Mouse (Mus musculus) c-Kit-positive CD71-positive TER-119-negative erythroid progenitor cells, embryonic 14.5 days (primary cell): ENCODE data around the gene Pik3ap1.
"Not testable (repeated sequence)": the region's sequence is repeated elsewhere in the genome, so short reads cannot be mapped to it uniquely, and the experiment has no call there.

Source experiments
- DNase-seq: peaks from one replicate; pipeline ENCODE4 v3.0.0-alpha.2; 2013; ENCODE audit warnings: low read depth

Pik3ap1 gene

DNA sequence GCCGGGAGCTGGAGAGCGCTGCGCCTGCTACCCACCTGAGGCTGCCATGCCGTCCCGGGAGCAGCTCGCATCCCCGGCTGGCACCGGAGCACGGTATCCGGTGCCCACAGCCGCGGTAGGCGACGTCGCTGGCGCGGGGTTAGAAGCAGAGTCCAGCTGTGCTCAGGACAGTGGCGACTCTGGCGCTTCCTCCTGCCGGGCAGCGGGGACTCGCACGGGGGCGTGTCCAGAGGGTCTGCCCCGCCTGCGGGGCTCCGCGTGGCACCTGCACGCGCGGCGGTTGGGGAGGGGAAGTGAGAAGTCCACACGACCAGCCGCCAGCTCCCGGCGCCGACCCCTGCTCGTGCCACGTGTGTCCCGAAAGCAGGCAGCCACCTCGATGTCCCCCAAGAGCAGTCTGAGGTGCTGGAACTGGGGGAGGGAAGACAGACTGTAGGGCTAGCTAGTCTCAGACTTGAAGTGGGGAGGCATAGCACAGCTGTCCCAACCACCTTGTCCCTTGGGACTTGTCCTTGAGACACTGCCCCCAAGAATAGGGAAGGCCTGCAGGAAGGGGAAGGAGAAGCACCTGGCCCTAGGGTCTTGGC lies at the start of gene Pik3ap1:
Pik3ap1 (minus strand) TSS at position 181 of the 587 bp plus-strand sequence.
- no peak for DNase-seq

DNA sequence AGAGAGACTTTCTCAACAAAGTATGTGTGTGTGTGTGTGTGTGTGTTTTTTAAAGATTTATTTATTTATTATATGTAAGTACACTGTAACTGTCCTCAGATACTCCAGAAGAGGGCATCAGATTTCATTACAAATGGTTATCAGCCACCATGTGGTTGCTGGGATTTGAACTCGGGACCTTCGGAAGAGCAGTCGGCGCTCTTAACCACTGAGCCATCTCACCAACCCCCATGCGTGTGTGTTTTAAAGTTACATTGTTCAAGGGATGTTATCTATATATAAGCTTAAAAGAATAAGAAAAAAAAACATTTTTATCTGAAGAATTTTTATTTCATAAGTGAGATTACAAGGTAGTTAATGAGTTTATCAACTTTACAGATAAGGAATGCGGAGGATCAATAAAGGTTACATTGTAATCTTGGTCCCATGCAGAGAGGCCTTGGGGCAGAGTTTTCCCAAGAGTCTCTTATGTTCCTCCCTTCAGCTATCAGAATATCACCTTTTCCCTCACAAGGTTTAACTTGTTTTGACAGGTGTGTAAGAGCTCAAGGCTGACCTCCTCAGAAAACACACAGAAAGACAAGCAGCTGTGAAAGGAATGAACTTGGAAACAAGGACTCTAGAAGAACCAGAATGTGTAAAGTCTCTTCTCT lies 46.7 kb upstream of the Pik3ap1 start:
- DNase-seq: not testable (repeated sequence)

DNA sequence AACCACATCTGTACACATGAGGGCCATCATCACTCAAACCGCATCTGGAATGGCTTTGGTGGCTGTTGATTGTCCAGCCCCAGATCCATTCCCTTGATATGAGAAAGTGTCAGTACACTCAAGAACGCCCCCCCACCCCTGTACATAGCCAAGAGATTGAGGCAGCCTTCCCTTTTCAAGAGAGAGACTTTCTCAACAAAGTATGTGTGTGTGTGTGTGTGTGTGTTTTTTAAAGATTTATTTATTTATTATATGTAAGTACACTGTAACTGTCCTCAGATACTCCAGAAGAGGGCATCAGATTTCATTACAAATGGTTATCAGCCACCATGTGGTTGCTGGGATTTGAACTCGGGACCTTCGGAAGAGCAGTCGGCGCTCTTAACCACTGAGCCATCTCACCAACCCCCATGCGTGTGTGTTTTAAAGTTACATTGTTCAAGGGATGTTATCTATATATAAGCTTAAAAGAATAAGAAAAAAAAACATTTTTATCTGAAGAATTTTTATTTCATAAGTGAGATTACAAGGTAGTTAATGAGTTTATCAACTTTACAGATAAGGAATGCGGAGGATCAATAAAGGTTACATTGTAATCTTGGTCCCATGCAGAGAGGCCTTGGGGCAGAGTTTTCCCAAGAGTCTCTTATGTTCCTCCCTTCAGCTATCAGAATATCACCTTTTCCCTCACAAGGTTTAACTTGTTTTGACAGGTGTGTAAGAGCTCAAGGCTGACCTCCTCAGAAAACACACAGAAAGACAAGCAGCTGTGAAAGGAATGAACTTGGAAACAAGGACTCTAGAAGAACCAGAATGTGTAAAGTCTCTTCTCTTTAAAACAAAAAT lies 41.2 kb upstream of the Pik3ap1 start:
- not testable (repeated sequence) for DNase-seq

DNA sequence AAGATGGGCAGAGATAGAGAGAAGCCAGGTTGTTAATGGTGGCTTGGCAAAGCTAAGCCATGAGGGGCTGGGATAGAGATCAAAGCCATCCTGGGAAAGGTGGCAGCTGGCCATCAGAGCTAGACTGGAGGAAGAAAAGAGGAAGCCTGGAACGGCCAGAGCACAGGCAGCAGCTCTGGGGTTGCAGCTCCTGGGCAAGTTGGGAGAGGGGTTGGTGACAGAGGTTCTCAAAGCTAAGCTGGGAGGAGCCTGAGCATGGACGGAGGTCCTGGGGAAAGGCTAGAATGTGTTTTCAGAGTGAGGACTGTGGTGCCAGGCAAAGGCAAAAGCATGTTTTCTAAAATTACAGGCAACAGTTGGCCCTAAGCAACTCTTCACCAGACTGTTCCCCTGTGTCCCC lies 36.4 kb upstream of the Pik3ap1 start:
- no peak for DNase-seq

DNA sequence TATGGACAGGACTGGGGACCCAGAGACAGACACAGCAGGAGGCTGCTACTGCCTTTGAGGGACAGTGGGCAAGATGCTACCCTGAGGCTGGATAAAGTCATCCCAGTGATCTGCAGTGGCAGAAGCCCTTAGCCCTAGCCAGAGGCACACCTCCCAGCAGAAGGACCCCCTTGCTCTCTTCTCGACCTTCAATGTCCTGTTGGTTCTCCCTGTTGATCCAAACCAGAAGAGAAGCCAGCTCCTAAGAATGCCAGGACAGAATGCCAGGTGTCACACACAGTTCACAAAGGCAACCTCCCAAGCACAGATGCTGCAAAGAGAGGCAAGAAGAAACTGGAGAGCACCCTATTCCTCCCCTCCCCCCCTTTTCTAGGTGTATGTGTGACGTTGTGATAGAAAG lies 33.9 kb upstream of the Pik3ap1 start:
- no peak for DNase-seq

DNA sequence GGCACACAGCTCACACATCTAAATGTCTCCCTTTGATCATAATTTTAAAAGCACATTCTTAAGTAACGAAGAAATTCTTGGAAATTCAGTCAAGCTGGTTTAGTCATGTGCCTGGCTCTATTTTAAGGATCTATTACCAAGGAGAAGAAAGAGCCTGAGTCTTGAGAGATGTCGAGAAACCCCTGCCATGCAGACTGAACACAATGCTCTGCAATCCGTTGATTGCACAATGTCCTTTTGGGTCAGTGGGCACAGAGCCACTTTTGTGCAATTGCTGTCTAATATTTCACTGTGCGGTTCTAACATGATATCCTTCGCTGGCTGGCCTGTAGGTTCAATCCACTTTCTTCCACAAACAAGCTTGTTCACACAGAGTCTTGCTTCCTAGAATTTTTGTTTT lies 33.1 kb upstream of the Pik3ap1 start:
- DNase-seq: no peak

DNA sequence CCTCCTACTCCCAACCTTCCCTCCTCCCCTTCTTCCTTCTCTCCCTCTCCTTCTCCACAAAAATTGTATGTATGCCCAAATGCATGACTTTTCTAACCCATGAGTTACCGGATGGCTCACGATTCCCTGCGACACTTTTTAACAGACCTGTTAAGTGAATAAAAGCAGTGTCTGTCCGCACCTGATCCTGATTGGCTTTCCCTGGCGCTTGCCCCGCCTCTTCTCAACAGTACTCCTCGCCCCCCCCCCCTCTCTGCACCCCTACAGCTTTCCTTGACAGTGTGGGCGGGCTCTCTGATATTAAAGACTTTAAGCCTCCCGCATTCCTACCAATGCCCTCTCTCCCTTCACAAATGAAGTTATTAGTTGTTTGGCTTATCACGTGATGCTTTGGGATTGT lies 31.3 kb upstream of the Pik3ap1 start:
- DNase-seq: no peak

DNA sequence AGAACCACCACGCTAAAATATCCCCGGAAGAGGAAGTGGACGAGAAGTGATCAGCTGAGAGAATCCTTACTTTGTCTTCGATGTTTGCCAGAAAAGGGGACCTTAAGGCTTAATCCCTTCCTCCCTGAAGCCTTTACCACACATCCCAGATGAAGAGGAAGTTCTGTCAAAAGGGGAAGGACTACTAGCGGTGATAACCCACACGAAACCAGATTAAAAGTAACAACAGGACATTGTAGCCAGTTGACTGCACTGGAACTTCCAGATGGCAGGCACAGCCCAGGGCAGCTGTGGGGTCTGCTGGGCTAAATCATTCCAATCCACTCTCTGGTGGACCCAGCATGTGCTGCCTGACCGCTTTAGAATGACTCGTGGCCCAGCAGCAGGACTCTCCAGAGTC lies 17.7 kb upstream of the Pik3ap1 start:
- DNase-seq: no peak

DNA sequence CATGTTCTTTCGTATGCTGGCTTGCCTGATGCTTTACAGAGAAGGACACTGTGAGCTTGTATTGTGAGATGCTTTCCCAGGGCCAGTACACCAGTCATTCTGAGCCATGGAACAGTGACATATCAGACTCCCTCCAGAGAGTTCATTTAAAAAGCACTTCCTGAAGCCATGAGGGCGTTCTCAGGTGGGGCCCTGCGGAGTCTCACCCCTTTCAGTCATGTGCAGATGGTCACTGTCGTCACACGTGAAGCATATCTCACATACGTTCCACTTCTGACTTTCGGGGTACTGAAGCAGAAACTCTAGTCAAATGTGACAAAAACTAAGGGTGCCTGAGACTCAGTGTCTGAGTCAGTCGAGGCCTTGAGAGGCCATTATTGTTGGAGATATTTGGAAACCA lies 6.0 kb upstream of the Pik3ap1 start:
- DNase-seq: no peak

DNA sequence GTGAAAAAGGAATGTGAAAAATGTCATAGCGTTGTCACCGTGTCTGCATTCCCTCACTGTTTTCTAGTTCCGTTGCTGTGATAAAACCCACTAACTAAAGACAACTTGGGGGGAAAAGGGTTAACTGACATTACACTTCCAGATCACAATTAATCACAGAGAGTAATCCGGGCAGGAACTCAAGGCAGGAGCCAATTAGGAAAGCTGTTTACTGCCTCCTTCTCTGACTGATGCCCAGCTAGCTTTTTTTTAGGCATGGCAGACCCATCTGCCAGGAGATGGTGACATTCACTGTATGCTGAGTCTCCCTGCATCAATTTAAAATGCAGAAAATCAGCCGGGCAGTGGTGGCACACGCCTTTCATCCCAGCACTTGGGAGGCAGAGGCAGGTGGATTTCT lies 4.4 kb upstream of the Pik3ap1 start:
- no peak for DNase-seq

DNA sequence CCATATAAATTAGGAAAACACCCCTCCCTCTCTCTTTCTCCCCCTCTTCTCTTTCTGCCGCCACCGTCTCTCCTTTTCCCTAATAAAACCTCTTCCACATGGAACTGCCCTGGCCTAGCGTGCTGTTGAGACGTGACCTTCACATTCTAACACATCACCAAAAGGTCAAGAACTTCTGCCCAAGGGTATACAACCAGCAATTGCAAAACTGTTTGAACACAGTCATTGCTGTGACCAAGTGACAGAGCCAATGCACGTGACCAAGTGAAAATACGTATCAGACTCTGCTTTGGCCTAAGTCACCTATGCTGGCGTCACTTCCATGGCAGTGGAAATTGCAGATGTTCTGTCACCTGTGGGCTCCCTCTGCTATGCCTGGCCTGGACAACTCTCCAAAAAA lies 3.3 kb upstream of the Pik3ap1 start:
- no peak for DNase-seq

DNA sequence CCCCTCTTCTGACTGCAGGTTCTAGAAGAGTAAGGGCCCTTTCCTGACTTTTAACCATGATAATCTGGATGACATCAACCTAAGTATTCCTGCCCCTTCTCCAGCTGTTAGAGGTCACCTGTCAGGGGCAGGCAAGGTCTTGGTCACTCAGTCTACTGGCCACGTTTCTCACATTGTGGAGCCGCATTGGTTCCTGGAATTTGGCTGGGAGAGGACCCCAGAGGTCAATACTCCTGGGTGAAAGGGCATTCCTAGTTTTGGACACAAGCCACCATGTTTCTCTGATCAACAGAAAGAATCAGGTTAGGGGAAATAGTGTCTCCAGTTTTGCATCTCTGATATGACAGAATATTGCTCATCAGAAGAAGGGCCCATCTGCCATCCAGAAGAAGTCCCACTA lies 2.4 kb upstream of the Pik3ap1 start:
- no peak for DNase-seq

DNA sequence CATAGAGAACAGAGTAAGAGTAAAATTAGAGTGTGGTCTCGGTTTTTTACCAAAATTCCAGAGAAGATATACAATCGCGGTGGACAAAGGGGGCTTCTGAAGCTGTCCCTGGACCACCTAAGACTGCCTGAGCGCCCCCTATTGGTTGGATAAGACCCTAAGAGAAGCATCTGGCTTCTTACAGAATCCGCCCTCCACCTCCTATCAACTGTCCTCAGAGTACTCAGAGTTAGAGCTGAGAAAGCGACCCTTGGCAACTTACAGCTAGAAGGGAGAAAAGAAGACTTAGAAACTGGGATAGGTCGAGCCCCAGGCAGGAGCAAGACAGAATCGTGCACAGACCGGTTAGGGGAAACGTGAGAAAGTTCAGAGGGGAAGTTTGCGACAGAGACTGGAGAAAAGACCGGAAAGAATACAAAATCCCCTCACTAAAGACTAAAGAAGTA lies 473 bp downstream of the Pik3ap1 start:
- DNase-seq: no peak

DNA sequence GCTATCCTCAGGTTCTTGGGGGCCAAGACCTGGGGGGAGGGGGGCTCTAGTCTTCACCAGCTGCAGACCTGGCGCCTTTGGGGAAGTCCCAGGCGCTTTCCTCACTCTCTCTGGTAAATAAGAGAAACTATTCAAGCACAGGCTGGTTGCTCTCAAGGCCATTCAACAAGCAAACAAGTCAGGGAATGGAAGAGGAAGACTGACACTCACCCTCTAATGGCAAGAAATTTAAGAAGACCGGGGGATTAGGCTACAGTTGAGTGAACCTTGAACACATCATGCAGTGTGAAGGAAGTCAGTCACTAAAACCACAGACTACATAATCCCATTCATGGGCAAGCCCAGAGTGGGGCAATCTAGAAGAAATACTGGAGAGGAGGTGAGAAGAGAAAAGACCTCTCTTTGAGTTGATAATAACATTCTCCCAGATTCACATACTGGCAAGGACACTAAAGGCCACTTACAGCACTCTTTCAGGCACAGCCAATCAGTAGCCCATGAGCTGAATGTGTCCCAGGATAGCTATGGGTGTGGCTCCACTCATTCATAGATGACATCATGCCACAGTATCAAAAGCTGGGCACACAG lies 2.4 kb downstream of the Pik3ap1 start:
- no peak for DNase-seq

DNA sequence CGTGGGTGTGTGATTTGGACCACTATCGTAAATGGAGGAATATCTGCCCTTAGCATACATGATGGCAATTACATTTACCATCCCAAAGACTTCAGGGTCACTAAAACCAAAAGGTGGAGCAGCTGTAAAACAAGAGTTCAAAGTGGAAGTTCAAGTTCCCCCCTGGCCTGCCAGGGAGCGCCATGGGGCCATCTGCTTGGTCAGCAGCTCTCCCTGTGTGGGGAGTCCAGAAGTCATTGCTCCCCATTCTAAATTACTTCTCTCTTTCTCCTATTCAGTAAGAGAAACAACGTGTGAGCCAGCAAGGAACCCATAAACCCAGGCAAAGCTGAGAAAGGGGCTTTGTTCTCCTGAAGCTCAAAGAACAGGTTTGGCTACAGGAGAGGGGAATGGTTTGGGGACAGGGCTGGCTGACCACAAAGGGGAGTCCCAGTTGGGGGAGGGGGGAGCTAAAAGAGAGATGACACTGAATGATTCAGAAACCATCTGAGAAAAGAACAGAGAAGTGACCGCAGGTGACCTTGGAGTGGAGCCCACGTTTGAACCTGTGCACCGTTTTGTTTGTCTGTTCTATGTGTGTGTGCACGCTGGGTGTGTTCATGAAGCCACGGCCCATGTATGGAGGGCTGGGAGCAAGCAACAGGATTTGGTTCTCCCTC lies 3.2 kb downstream of the Pik3ap1 start:
- DNase-seq: no peak

DNA sequence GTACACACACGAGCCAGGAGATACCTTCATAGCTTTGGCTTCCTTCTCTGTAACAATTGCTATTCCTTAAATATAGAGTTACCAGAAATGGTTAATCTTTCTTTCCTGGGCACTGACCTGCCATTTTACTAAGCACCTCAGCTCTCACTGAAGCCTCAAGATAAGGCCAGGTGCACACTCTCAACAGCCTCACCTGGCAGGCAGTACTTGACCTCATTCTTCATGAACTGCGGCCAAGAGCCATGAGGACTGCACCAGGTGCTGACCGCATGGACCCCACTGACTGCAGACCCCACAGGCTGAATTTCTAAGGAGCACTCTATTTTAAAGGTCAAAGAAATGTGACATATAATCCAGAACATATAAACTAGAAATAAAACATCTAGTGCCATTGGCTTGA lies 5.7 kb downstream of the Pik3ap1 start:
- DNase-seq: no peak

DNA sequence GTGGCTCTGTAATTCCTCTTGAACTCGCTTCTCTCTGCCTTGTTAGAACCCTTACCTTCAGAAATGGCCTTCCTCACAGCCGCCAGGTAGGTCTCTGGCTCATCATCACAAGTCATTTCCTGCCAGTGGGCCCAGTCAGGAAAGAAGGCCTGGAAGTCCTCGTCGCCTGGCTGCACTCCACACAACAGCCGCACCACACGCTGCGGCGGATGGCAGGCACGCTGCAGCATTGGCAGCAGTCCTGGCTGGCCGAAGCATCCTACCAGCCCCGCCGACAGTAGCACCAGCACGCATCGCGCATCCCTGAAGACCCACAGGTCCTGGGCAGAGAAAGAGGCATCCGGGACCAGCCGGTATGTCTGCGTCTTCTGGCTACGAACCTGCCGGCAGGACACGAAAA lies 9.1 kb downstream of the Pik3ap1 start:
- no peak for DNase-seq

DNA sequence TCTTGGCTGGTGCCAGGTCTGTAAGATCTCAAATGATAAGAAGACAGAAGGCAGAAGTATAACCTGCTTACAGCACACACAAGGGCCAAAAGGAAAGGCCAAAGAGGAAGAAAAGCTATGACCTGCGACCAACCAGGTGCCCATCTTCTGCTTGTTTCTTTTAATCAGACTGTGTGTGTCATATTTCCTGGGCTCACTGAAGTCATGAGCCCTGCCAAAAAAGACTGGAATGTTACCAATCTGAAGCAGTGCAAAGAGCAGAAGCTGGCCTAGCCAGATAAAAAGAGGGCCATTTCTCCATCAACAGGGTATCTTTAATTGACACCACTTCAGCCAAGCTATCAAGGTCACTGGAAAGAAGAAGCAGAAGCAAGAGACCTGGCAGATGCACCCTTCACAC lies 9.8 kb downstream of the Pik3ap1 start:
- no peak for DNase-seq

DNA sequence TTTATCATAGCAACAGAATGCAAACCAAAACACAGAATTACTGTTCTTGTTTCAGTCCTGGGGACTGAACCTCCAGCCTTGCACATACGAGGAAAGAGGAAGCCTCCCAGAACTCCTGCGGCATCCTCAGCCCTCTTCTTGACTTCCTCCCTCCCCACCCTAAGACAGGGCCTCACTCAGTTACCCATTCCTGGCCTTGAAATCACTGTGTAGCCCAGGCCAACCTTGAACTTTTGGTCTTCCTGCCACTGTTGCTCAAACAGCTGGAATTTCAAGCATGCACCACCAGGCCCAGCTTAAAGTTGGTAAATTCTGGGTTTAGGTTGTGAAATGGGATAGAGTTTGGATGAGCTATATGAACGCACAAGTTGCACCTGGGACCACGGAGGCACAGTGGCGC lies 10.2 kb downstream of the Pik3ap1 start:
- DNase-seq: no peak

DNA sequence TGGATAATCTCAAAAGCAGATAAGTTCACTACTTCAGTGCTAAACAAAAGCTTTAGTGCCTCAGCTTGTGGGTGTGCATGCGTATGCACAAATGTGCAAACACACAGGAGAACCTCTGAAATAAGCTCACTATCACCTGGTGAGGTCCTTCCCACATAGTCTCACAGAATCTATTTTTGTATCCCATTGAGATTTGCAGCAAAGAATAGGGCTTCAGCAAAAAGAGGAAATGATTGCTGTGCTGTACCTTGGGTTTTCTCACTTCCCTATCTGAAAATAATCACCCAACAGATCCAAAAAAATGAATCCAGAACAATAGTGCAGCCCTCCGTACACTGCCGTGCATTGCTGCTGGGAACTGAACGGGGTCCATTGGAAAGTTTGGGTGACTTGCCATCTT lies 12.6 kb downstream of the Pik3ap1 start:
- DNase-seq: no peak

DNA sequence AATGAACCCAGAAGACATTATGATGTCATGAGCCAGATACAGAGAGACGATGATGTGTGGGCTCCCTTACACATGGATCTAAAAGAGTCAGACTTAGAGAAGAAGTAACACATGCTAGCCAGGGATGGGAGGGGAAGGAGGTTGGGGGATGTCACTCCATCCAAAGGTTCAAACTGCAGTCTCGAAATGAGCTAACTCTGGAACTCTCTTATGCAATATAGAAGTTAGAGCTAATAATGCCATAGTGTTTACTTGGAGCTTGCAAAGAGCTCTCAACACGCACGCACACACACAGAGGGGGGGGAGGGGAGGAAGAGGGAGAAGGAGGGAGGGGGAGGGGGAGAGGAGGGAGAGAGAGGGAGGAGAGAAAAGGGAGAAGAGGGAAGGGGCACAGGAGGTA lies 13.5 kb downstream of the Pik3ap1 start:
- DNase-seq: no peak
